Mouse (Mus musculus) cerebellum, postnatal 14 days (tissue): ENCODE data around the gene Sbno2.
A peak's percentile ranks its signal among the peaks of the same experiment; 100 is the strongest.

Source experiments
- DNase-seq, 2 experiments: peaks; one replicate each; pipeline ENCODE4 v3.0.0; 2021; ENCODE audit warnings: mixed read lengths in 2 of 2

Sbno2 gene

DNA sequence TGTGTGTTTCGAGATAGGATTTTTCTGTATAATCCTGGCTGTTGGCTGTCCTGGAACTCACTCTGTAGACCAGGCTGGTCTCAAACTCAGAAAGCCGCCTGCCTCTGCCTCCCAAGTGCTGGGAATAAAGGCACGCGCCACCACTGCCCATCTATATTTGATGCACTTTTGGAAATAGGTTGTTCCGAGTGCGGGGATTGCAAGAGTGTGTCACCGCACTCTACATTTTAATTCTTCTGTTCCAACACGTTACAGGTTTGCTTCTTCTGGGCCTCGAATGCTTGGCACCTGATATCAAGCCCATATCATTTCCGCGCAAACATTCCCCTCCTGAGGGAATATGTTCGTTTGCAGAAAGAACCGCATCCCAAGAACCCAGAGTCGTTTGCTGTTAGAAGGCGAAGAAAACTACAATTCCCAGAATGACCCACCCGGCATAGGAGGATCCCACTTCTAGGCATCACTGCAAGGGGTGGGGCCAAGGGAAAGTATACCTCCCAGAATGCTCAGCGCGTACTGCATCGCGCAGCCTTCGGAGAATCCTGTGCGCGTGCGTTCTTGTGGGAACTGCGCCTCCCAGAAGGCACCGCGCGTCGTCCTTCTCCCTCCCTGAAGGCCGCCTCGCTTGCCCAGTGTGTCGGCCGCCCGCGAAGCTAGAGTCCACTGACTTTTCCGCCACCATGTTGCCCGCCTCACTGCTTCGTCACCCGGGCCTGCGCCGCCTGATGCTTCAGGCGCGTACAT lies 36.6 kb upstream of the Sbno2 start:
- DNase-seq, result peak; percentile 95 to 96

- DNase-seq, result peak; percentile 97 to 98
Observed at GRCm38 (mm10) chr10:80141243-80141642, 35.9 kb upstream of the Sbno2 start.

GRCm38 (mm10) chr10:80140666-80141035 lies 35.3 kb upstream of the Sbno2 start, which contains the start of gene Cbarp:
Cbarp (minus strand) TSS chr10:80140835.
- no peak for DNase-seq

DNA sequence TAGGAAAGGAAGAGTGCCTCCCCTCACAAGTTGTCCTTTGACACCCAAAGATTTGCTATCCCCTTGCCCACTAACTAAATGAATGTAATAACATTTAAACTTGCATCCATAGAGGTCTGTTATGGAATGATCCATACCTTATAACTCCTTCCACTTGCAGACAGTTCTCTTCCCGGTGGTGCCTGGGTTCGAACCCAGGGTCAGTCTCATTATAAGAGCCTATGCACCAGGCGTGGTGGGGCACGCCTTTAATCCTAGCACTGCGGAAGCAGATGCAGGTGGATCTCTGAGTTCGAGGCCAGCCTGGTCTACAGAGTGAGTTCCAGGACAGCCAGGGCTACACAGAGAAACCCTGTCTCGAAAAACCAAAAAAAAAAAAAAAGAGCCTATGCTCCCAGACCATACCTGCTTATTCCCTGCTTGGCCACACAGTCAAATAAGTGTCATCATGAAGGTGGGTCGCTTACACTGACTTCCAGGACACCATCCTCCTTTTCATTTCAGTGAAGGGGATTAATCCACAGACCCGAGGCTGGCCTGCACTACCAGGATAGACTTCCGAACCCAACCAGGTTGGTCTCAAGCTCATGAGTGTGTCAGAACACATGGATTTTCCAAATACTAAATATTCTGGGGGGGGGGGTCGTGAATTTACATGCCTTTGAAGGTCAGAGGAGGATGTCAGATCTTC lies 34.7 kb upstream of the Sbno2 start:
- peak in 1 of 2 experiments; percentile 25 for DNase-seq

GRCm38 (mm10) chr10:80139439-80139775 lies 34.0 kb upstream of the Sbno2 start:
- DNase-seq, result peak in 1 of 2 experiments; percentile 18

GRCm38 (mm10) chr10:80138553-80139438 lies 33.4 kb upstream of the Sbno2 start, which contains the start of gene Atp5d:
Atp5d (plus strand) TSS chr10:80138632.
- DNase-seq, result peak; percentile 82 to 86

- peak; percentile 62 to 68 for DNase-seq
Observed at GRCm38 (mm10) chr10:80137626-80138552, 32.5 kb upstream of the Sbno2 start.

DNA sequence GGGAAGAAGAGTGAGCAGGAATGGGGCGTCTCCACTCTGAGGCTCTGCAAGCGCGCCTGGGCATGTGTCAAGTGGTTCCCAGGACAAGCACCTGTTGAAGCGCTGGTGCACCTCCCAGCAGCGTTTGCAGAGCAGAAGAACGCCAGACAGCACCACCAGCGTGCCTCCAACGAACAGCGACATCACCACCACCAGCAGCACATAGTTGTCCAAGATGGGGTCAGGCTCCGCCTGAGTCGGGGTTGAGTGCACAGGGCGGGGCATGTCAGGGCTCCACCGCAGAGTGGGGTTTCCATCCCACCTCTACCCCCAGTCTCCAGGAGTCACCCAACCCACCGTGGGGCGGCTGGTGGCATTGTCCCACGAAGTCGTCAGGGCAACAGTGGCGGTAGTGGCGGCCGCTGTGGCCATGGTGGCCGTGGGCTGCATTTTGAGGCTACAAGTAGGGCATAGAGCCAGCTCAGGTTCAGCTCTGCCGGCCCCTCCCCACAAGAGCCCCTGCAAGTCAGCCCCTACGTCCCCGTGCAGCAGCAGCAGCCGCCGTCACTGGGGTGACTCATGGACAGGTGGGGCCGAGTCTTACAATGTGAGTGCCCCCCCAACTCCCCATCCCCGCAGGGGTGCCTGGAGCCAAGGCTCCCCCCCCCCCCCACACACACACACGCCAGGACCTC lies 31.7 kb upstream of the Sbno2 start:
- peak; percentile 61 to 79 for DNase-seq

DNA sequence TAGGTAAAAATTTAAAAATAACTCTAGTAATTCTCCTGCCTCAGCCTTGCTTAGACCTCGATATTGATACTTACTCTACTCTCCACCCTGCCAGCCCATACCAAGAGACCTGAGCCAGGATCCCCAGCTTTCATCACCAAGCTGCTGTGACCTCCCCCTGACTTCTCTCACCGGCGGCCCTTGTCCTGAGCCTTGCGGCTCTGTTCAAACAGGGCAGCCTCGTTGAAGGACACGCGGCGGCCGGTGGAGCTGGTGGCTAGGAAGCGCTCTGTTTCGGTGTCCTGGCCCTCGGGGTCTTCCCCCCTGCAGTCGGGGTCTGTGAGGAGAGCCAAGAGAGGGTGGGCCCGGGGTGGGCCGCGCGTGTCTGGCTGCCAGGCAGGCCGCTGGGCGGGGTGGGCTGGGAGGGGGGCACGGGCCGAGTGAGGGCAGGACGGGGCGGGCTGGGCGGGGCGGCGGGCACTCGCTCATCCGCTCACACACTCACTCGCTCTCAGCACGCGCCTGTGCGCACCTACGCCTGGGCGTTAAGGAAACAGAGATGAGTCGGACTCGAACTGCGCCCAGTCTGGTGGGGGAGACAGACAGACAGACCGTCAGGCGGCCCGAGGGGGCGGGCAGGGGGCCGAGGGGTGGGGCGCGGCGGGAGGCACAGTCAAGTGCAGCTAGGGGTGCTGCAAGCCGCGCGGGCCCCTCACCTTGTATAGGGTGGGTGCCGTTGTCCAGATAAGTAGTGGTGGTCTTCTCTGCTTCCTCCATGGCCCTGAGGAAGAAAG lies 31.0 kb upstream of the Sbno2 start:
- no peak for DNase-seq

GRCm38 (mm10) chr10:80135641-80136040 lies 30.3 kb upstream of the Sbno2 start:
- DNase-seq, result no peak

DNA sequence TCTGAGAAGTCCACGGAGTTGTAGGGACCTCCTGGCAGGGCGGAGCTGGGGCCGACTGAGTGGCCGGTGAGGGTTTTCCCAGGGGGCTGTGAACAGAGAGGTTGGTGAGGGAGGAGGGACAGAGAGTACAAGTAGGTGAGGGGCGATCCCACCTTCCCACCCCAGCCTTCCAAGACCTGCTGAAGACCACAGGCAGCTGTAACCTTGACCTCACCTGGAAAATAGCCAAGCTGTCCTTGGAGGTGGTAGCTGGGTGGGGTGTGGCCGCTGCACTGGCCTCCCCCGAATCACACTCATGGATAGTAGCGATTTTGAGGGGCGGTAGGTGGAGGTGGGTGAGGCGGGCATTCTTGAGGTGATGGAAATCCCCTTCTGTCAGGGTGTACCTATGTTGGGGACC lies 29.8 kb upstream of the Sbno2 start:
- DNase-seq, result no peak

DNA sequence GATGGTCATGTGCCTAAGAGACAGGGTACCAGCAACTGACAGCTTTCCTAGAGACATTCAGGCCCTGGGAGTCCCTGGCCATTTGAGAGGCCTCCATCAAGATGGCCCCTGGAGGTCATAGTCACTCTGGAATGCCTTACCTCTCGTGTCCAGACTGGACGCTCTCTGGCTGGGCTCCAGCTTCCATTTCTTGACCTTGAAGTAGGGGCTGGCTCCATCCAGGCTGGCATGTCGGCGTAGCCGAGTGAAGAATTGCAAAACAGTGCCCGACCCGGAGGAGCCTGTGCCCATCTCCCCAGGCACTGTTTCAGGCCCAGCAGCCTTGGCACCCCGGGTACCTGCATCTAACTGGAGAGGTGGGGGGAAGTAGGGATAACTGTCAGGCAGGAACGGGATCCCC lies 29.1 kb upstream of the Sbno2 start:
- DNase-seq, result peak in 1 of 2 experiments; percentile 44

GRCm38 (mm10) chr10:80133226-80133849 lies 28.0 kb upstream of the Sbno2 start:
- DNase-seq, result peak; percentile 51 to 67

DNA sequence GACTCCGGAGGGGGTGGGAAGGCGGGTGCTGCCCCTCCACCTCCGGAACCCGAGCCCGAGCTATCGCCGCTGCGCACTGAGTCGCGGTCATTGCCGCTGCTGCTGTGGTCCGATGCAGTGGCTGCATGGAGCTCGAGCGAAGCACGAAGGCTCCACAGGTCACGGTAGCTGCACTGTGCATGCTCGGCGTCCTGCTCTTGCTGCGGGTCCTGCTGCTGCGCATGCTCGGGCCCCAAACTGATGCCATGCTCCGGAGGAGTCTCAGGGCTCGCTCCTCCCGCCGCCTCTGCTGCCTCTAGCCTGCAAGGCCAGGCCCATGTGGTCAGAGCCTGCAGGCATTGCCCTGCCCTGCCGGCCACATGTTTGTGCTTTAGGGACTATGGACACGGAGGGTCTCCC lies 26.6 kb upstream of the Sbno2 start:
- no peak for DNase-seq

- peak in 1 of 2 experiments; percentile 54 for DNase-seq
Observed at GRCm38 (mm10) chr10:80131316-80131951, 26.1 kb upstream of the Sbno2 start.

GRCm38 (mm10) chr10:80130403-80131031 lies 25.1 kb upstream of the Sbno2 start:
- DNase-seq, result peak in 1 of 2 experiments; percentile 11

DNA sequence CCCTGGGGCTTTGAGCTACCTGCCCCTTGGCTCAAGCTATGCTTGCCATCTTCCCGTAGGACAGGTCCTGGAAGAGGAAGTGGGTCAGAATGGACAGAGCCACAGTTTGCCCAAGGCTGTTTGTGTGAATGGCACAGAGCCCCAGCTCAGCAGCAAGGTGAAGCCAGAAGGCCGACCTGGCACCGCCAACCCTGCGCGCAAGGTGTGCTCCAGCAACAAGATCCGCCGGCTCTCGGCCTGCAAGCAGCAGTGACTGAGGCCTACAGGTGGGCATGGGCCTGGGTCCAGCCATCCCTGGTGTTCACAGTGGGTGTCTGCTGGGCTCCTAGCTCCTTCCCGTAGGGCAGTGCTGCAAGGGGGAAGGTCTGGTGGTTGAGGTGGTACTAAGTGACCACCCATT lies 24.5 kb upstream of the Sbno2 start:
- peak; percentile 72 to 75 for DNase-seq

DNA sequence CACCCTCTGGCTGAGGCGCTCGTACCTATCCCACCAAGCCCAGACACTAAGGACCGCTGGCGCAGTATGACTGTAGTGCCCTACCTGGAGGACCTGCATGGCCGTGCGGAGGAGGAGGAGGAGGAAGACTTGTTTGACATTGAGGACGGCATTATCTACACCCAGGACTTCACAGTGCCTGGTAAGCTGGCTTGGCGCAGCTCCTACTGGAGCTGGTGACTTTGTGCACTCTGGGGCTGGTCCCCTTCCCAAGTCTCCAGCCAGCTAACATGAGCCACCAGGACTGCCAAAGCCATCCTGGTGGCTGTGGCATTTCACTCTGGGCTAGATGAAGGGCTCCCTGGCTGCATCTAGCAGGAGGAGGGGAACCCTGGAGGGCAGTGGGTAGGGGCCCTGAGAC lies 22.5 kb upstream of the Sbno2 start:
- DNase-seq, result no peak

DNA sequence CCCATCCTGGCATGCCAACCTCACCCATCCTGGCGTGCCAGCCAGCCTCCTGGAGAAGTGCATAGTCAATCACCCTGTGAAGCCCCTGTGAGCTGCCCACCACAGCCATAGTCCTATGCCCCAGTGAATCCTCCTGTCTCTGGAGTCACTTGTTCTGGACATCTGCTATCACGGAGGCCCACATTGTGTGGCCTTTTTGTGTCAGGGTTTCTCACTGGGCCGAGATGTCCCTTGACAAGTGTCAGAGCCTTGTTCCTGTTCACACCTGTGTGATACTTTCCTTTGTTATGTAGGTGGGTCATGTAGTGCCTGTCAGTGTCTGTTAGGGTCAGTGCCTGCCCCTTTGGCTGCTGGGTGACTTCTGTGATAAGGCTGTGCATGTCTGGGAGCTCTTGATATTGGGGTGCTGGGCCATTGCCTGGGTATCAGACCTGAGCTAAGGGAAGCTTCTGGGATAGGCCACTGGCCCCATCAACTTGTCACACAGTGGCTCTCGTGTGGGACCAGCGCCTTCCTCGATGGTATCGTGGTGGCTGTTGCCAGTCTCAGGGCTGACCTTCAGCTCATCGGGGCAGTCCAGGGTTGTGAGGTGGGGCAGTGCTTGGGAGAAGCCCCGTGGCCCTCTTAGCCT lies 18.7 kb upstream of the Sbno2 start:
- DNase-seq, result no peak
